Mouse (Mus musculus): ENCODE measurements around the gene Gna15.

GRCm38 (mm10) chr10:81467670-81468235, 56.3 kb downstream of the Gna15 start:
- TF ChIP-seq TCF12 (IDR thresholded peaks at IDR 0.05; ENCODE audit: low read depth, low read length), result no peak
- TF ChIP-seq CTCF (IDR thresholded peaks at IDR 0.05 in 2 of 3, conservative IDR thresholded peaks at IDR 0.05 in 1 of 3; ENCODE audit: control insufficient read depth in 1 of 3, insufficient read depth in 1 of 3, low read depth in 2 of 3, low read length in 3 of 3, poor library complexity in 1 of 3, severe bottlenecking in 1 of 3), result no peak

Measured in MEL (cell line).